Mouse (Mus musculus): Measurements from ENCODE around the gene Olfr746. TPM values are rescaled to one million over a fixed set of nuclear protein-coding genes. Genes with fewer than 3 reads are reported as not detected.

Olfr746 gene
- not detected for polyA plus RNA-seq (2014; fragmentation: Illumina TruSeq; extraction: RNeasy Lipid Tissue Mini Kit (QIAGEN cat#74804); ENCODE audit: low read depth, low replicate concordance)

GRCm38 (mm10) chr14:50646783-50647182, at the start of gene Olfr746:
TSS of gene Olfr746 (plus strand) at chr14:50647083.

GRCm38 (mm10) chr14:50614579-50614978, 32.3 kb upstream of the Olfr746 start, which contains the start of gene Olfr744:
TSS of gene Olfr744 (plus strand) at chr14:50614879.

GRCm38 (mm10) chr14:50639088-50639487, 7.8 kb upstream of the Olfr746 start, which contains the start of gene Olfr745:
TSS of gene Olfr745 (plus strand) at chr14:50639388.

GRCm38 (mm10) chr14:50693106-50693505, 46.2 kb downstream of the Olfr746 start, which contains the start of gene Olfr747:
TSS of gene Olfr747 (minus strand) at chr14:50693206.

Other genes with a start within 250 kb of the Olfr746 start
- not detected for gene Olfr738, start 239.5 kb upstream of the Olfr746 start, polyA plus RNA-seq (2014; fragmentation: Illumina TruSeq; extraction: RNeasy Lipid Tissue Mini Kit (QIAGEN cat#74804); ENCODE audit: low read depth, low replicate concordance)
- not detected for gene Olfr739, start 228.5 kb upstream of the Olfr746 start, polyA plus RNA-seq (2014; fragmentation: Illumina TruSeq; extraction: RNeasy Lipid Tissue Mini Kit (QIAGEN cat#74804); ENCODE audit: low read depth, low replicate concordance)
- gene Olfr740, start 201.5 kb upstream of the Olfr746 start, polyA plus RNA-seq (2014; fragmentation: Illumina TruSeq; extraction: RNeasy Lipid Tissue Mini Kit (QIAGEN cat#74804); ENCODE audit: low read depth, low replicate concordance): not detected
- not detected for gene Olfr741, start 174.3 kb upstream of the Olfr746 start, polyA plus RNA-seq (2014; fragmentation: Illumina TruSeq; extraction: RNeasy Lipid Tissue Mini Kit (QIAGEN cat#74804); ENCODE audit: low read depth, low replicate concordance)
- not detected for gene Olfr742, start 143.5 kb upstream of the Olfr746 start, polyA plus RNA-seq (2014; fragmentation: Illumina TruSeq; extraction: RNeasy Lipid Tissue Mini Kit (QIAGEN cat#74804); ENCODE audit: low read depth, low replicate concordance)
- not detected for gene Olfr743, start 125.2 kb upstream of the Olfr746 start, polyA plus RNA-seq (2014; fragmentation: Illumina TruSeq; extraction: RNeasy Lipid Tissue Mini Kit (QIAGEN cat#74804); ENCODE audit: low read depth, low replicate concordance)
- not detected for gene Olfr744, start 32.2 kb upstream of the Olfr746 start, polyA plus RNA-seq (2014; fragmentation: Illumina TruSeq; extraction: RNeasy Lipid Tissue Mini Kit (QIAGEN cat#74804); ENCODE audit: low read depth, low replicate concordance)
- gene Olfr745, start 7.7 kb upstream of the Olfr746 start, polyA plus RNA-seq (2014; fragmentation: Illumina TruSeq; extraction: RNeasy Lipid Tissue Mini Kit (QIAGEN cat#74804); ENCODE audit: low read depth, low replicate concordance): not detected
- not detected for gene Olfr747, start 46.1 kb downstream of the Olfr746 start, polyA plus RNA-seq (2014; fragmentation: Illumina TruSeq; extraction: RNeasy Lipid Tissue Mini Kit (QIAGEN cat#74804); ENCODE audit: low read depth, low replicate concordance)
- not detected for gene Olfr748, start 60.3 kb downstream of the Olfr746 start, polyA plus RNA-seq (2014; fragmentation: Illumina TruSeq; extraction: RNeasy Lipid Tissue Mini Kit (QIAGEN cat#74804); ENCODE audit: low read depth, low replicate concordance)
- not detected for gene Olfr749, start 98.0 kb downstream of the Olfr746 start, polyA plus RNA-seq (2014; fragmentation: Illumina TruSeq; extraction: RNeasy Lipid Tissue Mini Kit (QIAGEN cat#74804); ENCODE audit: low read depth, low replicate concordance)
- gene Ttc5, start 138.4 kb downstream of the Olfr746 start, polyA plus RNA-seq (2014; fragmentation: Illumina TruSeq; extraction: RNeasy Lipid Tissue Mini Kit (QIAGEN cat#74804); ENCODE audit: low read depth, low replicate concordance): 14.7 TPM
- not detected for gene Ccnb1ip1, start 160.6 kb downstream of the Olfr746 start, polyA plus RNA-seq (2014; fragmentation: Illumina TruSeq; extraction: RNeasy Lipid Tissue Mini Kit (QIAGEN cat#74804); ENCODE audit: low read depth, low replicate concordance)
- gene Parp2, start 160.8 kb downstream of the Olfr746 start, polyA plus RNA-seq (2014; fragmentation: Illumina TruSeq; extraction: RNeasy Lipid Tissue Mini Kit (QIAGEN cat#74804); ENCODE audit: low read depth, low replicate concordance): 27.9 TPM
- gene Tep1, start 223.5 kb downstream of the Olfr746 start, polyA plus RNA-seq (2014; fragmentation: Illumina TruSeq; extraction: RNeasy Lipid Tissue Mini Kit (QIAGEN cat#74804); ENCODE audit: low read depth, low replicate concordance): 11.9 TPM

Measured in heart, adult 10 weeks (tissue).